Mouse (Mus musculus) heart, embryonic 15.5 days (tissue): ENCODE measurements around the gene Phf20. TPM values are rescaled to one million over a fixed set of nuclear protein-coding genes. Genes with fewer than 3 reads are reported as not detected.

ENCODE experiments used
- ATAC-seq: fragments of 200-750 bp; cut with Nextera tagmentation; replicated peaks from 2 replicates; pipeline ENCODE4 v1.8.0; 2017; ENCODE audit warnings: low read depth, moderate TSS enrichment; ENCODE audit not compliant: insufficient number of reproducible peaks, insufficient read depth, low FRiP score
- H3K27ac ChIP-seq: fragments of 300-500 bp; sonication (generic); 2 replicates; pipeline ENCODE4 v1.5.1; 2015; ENCODE audit warnings: mild to moderate bottlenecking, inconsistent platforms
- H3K27me3 ChIP-seq: fragments of 300-500 bp; sonication (generic); 2 replicates; pipeline ENCODE4 v1.6.1; 2015; ENCODE audit warnings: inconsistent platforms
- H3K36me3 ChIP-seq: fragments of 300-500 bp; sonication (generic); 2 replicates; pipeline ENCODE4 v1.6.1; 2015; ENCODE audit warnings: mild to moderate bottlenecking, inconsistent platforms
- H3K4me1 ChIP-seq: fragments of 300-500 bp; sonication (generic); replicated peaks from 2 replicates; pipeline ENCODE4 v1.6.1; 2015; ENCODE audit warnings: inconsistent platforms
- H3K4me2 ChIP-seq: fragments of 300-500 bp; sonication (generic); 2 replicates; pipeline ENCODE4 v1.6.1; 2015; ENCODE audit warnings: inconsistent platforms, mild to moderate bottlenecking, moderate library complexity
- H3K4me3 ChIP-seq: fragments of 300-500 bp; sonication (generic); 2 replicates; pipeline ENCODE4 v1.5.1; 2015; ENCODE audit warnings: mild to moderate bottlenecking, inconsistent platforms
- H3K9ac ChIP-seq: fragments of 300-500 bp; sonication (generic); 2 replicates; pipeline ENCODE4 v1.6.1; 2015; ENCODE audit warnings: mild to moderate bottlenecking, inconsistent platforms
- H3K9me3 ChIP-seq: fragments of 300-500 bp; sonication (generic); replicated peaks from 2 replicates; pipeline ENCODE4 v1.6.1; 2016; ENCODE audit warnings: inconsistent platforms
- WGBS: fragments of 180-500 bp; shearing (Covaris S2); methylation state at CpG from one replicate; pipeline ENCODE4 v1.1.7; 2015; ENCODE audit warnings: mixed read lengths; 5-methylcytosine and 5-hydroxymethylcytosine counted together
- polyA plus RNA-seq: library from polyadenylated mRNA; unstranded; fragments of >200 nt; fragmentation: Nextera tagmentation; extraction: Ambion mirVana; gene quantifications from 2 replicates; pipeline ENCODE4 v1.2.1, GENCODE M21; 2015

Phf20 gene
- polyA plus RNA-seq, 1 experiment from 2014 or later = 53.9 TPM

DNA sequence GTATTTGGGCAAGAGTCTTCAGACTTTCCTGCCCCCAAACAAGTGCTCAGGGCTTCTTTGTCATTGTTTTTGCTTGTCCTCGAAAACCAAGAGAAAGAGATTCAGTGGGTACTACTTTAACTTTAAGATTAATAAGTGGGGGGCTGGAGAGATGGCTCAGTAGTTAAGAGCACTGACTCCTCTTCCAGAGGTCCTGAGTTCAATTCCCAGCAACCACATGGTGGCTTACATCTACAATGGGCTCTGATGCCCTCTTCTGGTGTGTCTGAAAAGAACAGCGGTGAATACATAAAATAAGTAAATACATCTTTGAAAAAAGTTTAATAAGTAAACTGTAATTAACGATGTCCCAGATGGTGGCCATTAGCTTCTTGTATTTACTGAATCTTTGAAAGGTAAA lies 116.9 kb downstream of the Phf20 start:
- no peak for ATAC-seq
- peak overlapping the region; percentile 90 for H3K9ac ChIP-seq
- H3K4me1 ChIP-seq = peaks cover 8% of the 10 kb centered on the region; the same call in 1 of the 2 replicates
- peak overlapping the region; percentile 97 for H3K27ac ChIP-seq
- no peaks in the 10 kb centered on the region for H3K9me3 ChIP-seq
- H3K27me3 ChIP-seq = no peaks in the 10 kb centered on the region
- H3K4me2 ChIP-seq = peak overlapping the region; percentile 88
- 55% methylated on average over 3 of the region's 3 CpGs for WGBS
- peak overlapping the region; percentile 82 for H3K4me3 ChIP-seq
- H3K36me3 ChIP-seq = no peaks in the 10 kb centered on the region

DNA sequence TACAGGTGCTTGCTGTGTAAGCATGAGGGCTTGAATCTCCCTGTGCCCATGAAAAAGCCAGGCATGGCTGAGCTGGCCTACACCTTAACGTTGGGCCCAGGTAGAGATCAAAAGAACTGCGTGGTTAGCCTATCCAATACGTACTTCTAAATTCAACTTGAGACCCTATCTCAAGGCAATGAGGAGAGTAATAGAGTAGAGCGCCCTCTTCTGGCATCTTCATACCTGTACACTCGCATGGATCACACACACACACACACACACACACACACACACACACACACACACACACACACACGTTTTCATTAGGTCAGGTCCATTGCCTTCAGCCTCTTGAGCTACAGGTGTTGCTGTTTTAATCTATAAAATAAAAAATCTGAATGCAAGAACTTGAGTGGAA lies 118.5 kb downstream of the Phf20 start:
- no peak for ATAC-seq
- no peak overlapping the region for H3K4me2 ChIP-seq
- peaks cover 8% of the 10 kb centered on the region; the same call in 1 of the 2 replicates for H3K4me1 ChIP-seq
- no peaks in the 10 kb centered on the region for H3K9me3 ChIP-seq
- H3K9ac ChIP-seq = no peak overlapping the region
- H3K36me3 ChIP-seq = no peaks in the 10 kb centered on the region
- H3K27me3 ChIP-seq = no peaks in the 10 kb centered on the region
- H3K27ac ChIP-seq = no peak overlapping the region
- WGBS = 94% methylated on average over 6 of the region's 6 CpGs
- H3K4me3 ChIP-seq = no peak overlapping the region

DNA sequence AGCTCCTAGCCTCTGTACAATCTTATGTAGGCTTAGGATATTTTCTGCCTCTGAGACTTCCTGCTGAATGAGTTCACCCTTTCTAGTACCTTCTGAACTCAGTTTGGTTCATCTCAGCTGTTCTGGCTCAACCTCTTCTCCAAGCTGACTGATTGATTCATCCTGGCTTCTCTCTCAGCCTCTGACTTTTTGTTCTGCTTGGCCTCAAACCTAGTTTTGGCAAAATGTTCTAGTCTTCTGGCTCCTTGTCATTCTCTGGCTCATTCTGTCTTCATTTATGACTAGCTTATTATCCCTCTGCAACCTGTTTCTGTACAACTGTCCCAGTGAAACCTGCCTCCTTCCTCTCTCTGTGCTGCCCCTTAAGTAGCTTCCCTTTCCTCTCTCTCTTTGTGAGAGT lies 122.2 kb downstream of the Phf20 start:
- Histone ChIP-seq H3K36me3 (no peaks in the 10 kb centered on the region), H3K9me3 (no peaks in the 10 kb centered on the region), H3K4me1 (peaks cover 1% of the 10 kb centered on the region; the same call in 1 of the 2 replicates), H3K27me3 (no peaks in the 10 kb centered on the region; the same call in 1 of the 2 replicates), H3K9ac (no peak overlapping the region), H3K27ac (no peak overlapping the region), H3K4me3 (no peak overlapping the region), H3K4me2 (no peak overlapping the region)
- ATAC-seq = no peak

DNA sequence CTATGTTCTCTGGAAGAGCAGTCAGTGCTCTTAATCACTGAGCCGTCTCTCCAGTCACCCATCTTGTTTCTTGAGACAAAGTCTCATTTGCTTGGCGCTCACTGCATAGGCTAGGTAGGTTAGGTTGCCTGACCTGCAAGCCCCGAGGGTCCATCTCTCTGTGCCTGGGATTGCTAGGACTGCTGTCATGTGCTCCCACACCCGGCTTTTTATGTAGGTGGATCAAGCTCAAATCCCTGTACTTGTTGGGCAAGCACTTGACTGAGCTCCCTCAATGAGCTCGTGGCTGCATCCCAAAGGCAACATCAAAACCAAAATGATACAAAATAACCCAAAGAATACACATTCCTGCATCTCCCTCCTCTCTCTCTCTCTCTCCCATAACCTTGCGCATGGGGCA lies 125.3 kb downstream of the Phf20 start:
- no peak overlapping the region for H3K27ac ChIP-seq
- no peak for ATAC-seq
- peaks cover 16% of the 10 kb centered on the region for H3K4me1 ChIP-seq
- no peak overlapping the region for H3K4me2 ChIP-seq
- 86% methylated on average over 6 of the region's 6 CpGs for WGBS
- no peaks in the 10 kb centered on the region; the same call in 1 of the 2 replicates for H3K27me3 ChIP-seq
- H3K9ac ChIP-seq = no peak overlapping the region
- no peaks in the 10 kb centered on the region for H3K9me3 ChIP-seq
- no peaks in the 10 kb centered on the region for H3K36me3 ChIP-seq
- H3K4me3 ChIP-seq = no peak overlapping the region

DNA sequence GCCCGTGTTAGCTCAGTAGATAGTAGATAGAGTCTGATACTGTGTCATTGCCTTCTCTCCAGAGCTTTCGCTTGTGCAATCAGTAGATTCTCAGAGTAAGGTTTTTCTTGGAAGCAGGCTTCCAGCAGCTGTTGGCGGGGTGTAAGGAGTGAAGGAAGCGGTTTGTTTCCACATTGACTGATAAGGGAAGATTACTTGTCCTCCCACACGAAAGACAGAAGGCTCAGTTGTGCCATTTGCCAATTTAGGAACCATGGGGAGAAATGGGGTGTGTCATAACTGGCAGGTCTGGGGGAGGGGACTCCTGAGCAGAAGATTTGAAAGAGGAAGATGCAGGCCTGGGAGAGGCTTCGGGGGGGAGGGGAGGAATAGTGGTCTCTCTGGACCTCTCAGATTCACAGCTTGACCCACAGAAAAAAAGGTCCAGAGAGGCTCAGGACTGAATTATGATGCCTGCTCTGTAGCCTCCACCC lies 127.9 kb downstream of the Phf20 start:
- H3K4me1 ChIP-seq = peaks cover 16% of the 10 kb centered on the region
- peak overlapping the region; percentile 23 for H3K4me2 ChIP-seq
- H3K9ac ChIP-seq = no peak overlapping the region
- ATAC-seq = peak; percentile 80
- WGBS = 11% methylated on average over 6 of the region's 6 CpGs
- no peak overlapping the region for H3K4me3 ChIP-seq
- H3K36me3 ChIP-seq = no peaks in the 10 kb centered on the region
- no peaks in the 10 kb centered on the region; the same call in 1 of the 2 replicates for H3K27me3 ChIP-seq
- peak overlapping the region; percentile 70 for H3K27ac ChIP-seq
- no peaks in the 10 kb centered on the region for H3K9me3 ChIP-seq

DNA sequence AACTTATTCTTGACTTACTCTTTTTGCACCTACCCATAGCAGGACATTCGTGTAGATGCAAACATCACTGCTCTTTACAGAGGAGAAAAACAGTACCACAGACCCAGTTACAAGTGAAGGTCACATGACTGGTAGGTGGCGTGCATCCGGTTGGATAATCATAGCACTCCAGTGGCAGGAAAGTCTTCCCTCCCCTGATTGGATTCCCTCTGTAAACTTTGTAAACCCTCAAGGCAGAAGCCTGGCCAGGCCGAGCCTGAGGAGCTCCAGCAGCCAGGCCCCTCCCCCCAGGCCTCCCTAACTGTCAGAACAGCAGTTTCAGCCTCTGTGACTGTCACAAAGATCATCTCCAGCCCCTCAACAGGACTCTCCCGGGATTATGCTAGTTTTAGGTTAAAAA lies 128.4 kb downstream of the Phf20 start:
- no peak overlapping the region for H3K9ac ChIP-seq
- H3K27me3 ChIP-seq = no peaks in the 10 kb centered on the region; the same call in 1 of the 2 replicates
- H3K4me2 ChIP-seq = peak overlapping the region; percentile 23
- H3K9me3 ChIP-seq = no peaks in the 10 kb centered on the region
- H3K27ac ChIP-seq = peak overlapping the region; percentile 70
- H3K4me1 ChIP-seq = peaks cover 16% of the 10 kb centered on the region
- ATAC-seq = peak; percentile 61; the same call in 1 of the 2 replicates
- 17% methylated on average over 5 of the region's 5 CpGs for WGBS
- H3K36me3 ChIP-seq = no peaks in the 10 kb centered on the region
- no peak overlapping the region for H3K4me3 ChIP-seq

DNA sequence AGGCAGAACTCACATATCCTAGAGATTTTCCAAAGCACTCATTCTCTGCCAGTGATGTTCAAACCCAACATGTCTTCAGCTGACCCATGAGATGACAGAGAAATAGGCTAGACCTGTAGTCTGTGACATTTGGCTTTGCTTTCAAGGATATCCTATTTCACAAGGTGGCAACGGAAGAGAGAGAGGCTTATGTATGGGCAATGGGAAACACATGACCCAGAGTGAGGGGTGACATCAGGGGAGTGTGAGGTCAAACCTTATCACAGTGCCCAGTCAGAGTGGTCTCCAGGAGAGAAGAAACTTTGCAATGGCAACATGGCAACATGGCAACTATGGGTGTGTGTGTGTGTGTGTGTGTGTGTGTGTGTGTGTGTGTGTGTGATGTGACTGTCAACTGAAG lies 134.4 kb downstream of the Phf20 start:
- no peak overlapping the region for H3K9ac ChIP-seq
- no peak overlapping the region for H3K27ac ChIP-seq

DNA sequence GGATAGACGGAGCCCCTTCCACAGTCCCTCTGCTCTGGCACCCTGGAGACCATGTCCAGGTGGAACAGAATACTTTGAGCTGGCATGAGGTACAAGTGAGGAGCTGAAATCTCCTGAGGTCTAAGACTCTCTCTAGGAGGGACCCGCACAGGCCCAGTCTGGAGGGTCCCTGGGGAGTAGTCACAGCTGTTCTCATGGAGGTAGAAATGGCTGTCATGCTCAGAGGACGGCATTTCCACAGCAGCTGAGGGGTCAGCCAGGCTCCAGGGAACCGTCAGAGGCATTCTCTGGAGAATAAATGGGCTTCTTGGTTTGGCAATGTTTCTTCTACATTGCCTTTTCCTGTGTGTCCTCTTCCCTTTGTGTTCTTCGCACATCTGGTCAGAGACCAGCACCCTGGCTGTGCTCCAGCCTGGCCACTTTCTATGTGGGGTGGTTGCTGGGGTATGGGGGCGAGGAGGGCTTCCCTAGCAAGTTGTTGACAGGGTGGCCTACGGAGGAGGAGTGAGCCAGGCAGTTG lies 135.2 kb downstream of the Phf20 start:
- ATAC-seq = no peak
- no peaks in the 10 kb centered on the region for H3K4me1 ChIP-seq
- H3K36me3 ChIP-seq = no peaks in the 10 kb centered on the region
- H3K4me3 ChIP-seq = no peak overlapping the region
- H3K27me3 ChIP-seq = no peaks in the 10 kb centered on the region
- WGBS = 66% methylated on average over 7 of the region's 7 CpGs
- no peak overlapping the region for H3K4me2 ChIP-seq
- no peak overlapping the region for H3K27ac ChIP-seq
- H3K9ac ChIP-seq = no peak overlapping the region
- no peaks in the 10 kb centered on the region for H3K9me3 ChIP-seq

More for the DNA sequence above, 134.4 kb downstream of the Phf20 start:
- no peaks in the 10 kb centered on the region for H3K27me3 ChIP-seq
- H3K4me3 ChIP-seq = no peak overlapping the region
- H3K4me1 ChIP-seq = no peaks in the 10 kb centered on the region
- H3K36me3 ChIP-seq = no peaks in the 10 kb centered on the region
- H3K9me3 ChIP-seq = no peaks in the 10 kb centered on the region
- H3K4me2 ChIP-seq = no peak overlapping the region
- ATAC-seq = no peak
- WGBS = 59% methylated on average over 1 of the region's 1 CpGs

DNA sequence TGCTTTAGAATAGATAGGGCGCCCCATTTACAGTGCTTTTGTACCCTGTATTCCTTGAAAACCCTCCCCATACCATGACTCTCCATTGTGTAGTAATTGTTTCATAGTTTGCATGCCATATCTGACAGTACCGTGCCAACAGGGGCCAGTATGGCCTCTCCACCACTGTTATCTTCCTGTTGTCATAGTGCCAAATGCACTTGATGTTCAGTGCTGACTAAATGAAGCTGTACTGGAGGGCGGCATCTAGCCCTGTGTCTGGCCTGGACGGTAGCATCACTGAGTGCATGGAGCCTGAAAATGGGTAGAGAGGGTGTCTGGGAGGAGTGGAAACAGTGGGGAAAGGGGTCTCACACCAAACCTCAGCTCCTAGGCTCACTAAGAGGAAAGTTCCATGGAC lies 143.8 kb downstream of the Phf20 start:
- Histone ChIP-seq H3K36me3 (no peaks in the 10 kb centered on the region), H3K9ac (no peak overlapping the region), H3K9me3 (no peaks in the 10 kb centered on the region), H3K4me3 (no peak overlapping the region), H3K27me3 (no peaks in the 10 kb centered on the region), H3K4me1 (peaks cover 7% of the 10 kb centered on the region), H3K4me2 (no peak overlapping the region), H3K27ac (no peak overlapping the region)
- 52% methylated on average over 4 of the region's 4 CpGs for WGBS
- no peak for ATAC-seq

DNA sequence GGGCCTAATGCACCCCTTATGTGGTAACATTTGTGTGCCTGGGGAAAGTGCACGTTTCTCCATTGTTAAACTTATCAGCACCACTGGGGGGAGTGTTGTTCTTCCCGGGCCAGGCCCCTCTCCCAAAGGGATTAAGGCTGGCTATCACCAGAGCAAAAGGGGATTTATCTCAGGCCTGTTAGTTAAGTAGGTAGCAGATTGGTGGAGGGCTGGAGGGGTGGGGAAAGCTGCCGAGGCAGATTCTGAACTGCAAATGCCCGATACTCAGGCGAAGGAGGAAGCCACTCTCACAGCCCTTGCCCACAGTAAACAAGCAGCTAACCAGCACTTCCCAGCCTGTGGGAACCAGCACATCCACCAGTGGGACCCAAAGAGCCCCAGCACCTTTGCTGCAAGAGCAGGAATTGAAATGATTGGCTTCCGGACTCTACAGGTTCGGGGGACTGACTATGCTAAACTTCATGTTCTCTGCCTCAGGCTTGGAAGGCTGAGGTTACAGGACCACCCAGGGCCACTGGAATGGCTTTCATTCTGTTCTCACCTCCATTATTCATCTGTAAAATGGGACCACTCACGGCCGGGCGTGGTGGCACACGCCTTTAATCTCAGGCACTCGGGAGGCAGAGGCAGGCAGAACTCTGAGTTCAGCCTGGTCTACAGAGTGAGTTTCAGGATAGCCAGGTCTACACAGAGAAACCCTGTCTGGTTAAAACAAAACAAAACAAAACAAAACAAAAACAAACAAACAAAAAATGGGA lies 148.7 kb downstream of the Phf20 start:
- WGBS = 49% methylated on average over 12 of the region's 12 CpGs
- no peak for ATAC-seq
- Histone ChIP-seq H3K36me3 (no peaks in the 10 kb centered on the region), H3K9me3 (no peaks in the 10 kb centered on the region), H3K27me3 (no peaks in the 10 kb centered on the region), H3K27ac (no peak overlapping the region), H3K4me1 (peaks cover 7% of the 10 kb centered on the region), H3K4me2 (peak overlapping the region; percentile 36), H3K4me3 (no peak overlapping the region), H3K9ac (peak overlapping the region; percentile 21; the same call in 1 of the 2 replicates)

DNA sequence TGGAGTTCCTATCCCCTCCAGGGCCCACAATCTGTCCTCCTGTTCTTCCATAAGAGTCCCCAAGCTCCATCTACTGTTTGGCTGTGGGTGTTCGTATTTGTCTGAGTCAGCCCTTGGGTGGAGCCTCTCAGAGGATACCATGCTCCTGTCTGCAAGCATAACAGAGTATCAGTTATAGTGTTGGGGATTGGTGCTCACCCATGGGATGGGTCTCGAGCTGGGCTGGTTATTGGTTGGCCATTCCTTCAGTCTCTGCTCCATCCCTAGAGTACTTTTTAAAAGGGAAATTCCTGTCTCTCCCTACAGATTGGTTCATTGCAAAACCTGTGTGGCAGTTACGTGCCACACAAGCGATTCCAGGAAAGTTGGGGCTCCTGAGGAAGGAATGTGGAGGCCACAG lies 152.5 kb downstream of the Phf20 start:
- Histone ChIP-seq H3K9ac (no peak overlapping the region), H3K27me3 (no peaks in the 10 kb centered on the region), H3K4me2 (no peak overlapping the region), H3K9me3 (no peaks in the 10 kb centered on the region), H3K27ac (no peak overlapping the region), H3K4me1 (peaks cover 7% of the 10 kb centered on the region), H3K4me3 (no peak overlapping the region), H3K36me3 (no peaks in the 10 kb centered on the region)
- WGBS = 73% methylated on average over 4 of the region's 4 CpGs
- no peak for ATAC-seq
